Mouse (Mus musculus) inflammation-experienced regulatory T-cells, adult 16 weeks (primary cell): ENCODE data around the gene Mrps18a. TPM values are rescaled to one million over a fixed set of nuclear protein-coding genes. Genes with fewer than 3 reads are reported as not detected.

ENCODE experiments used
- polyA plus RNA-seq: library from polyadenylated mRNA; unstranded; fragments of 100-300 nt; shearing (Covaris generic); gene quantifications from one replicate; pipeline ENCODE4 v1.2.1, GENCODE M21; 2017

Mrps18a gene
- polyA plus RNA-seq, result 101 TPM

GRCm38 (mm10) chr17:46110402-46111289, at the start of gene Mrps18a:
Gene Mrps18a (plus strand): TSS chr17:46110986.

DNA sequence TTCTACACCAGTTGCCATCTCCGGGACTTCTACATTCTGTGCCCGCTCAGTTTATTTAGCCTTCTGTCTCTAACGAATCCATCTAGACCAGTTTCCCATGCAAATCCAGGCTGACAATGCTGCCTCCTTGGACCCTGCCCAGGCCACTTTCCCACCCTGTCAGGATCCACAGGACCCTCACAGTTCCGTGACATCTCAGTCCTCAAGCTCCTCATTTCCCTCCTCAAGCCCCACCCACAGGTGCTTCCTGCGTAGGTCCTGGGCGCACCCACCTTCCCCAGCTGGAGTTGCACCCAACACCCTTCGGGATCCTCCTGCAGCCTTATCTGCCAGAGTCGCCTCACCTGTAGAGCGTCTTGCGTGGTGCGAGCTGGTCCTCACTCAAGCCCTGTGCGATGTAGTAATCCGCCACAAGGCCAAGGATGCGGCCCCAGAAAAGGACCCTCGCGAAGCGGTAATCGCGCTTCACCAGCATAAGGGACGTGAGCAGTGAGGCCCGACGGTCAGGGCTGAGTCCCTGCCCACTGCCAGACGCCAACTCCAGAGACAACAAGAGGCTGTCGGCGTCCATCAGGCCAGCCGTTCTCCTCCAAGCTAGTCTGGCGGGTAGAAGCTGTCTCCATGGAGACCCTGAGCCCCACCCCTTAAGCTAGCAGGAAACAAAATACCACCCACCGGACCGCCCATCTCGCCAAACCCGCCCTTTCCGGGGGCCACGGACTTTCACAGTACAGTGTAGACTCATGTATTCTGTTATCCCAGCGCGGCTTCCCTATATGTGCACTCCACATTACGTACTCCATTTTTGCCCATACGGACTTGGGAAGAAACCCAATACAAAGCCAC, 33.0 kb downstream of the Mrps18a start, which contains the start of gene Rsph9:
Rsph9 (minus strand) TSS at position 639 of the 846 bp plus-strand sequence.

GRCm38 (mm10) chr17:46152847-46153782, 42.3 kb downstream of the Mrps18a start, which contains the start of gene Mad2l1bp:
Gene Mad2l1bp (minus strand): TSS chr17:46153553.

DNA sequence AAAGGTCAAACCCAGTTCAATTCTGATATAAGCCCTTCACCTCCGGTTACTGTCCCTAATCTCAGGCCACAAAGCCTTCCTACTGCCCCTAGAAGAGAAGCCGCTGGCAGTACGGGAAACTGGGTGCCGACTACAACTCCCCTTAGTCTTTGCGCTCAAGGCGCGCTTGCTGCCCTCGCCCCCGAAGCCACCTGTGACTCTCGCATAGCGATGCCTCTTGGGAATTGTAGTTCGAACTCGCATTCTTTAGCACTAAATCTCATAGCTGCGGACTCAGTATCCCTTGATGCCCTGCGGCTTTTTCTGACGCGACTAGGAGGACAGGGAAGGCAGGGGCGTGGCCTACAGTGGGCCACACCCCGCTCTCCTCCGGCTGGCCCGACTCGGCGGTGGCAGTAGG, 49.9 kb downstream of the Mrps18a start, which contains the start of gene Gtpbp2:
Gtpbp2 (plus strand) TSS at position 347 of the 400 bp plus-strand sequence.

Other genes with a start within 250 kb of the Mrps18a start
- not detected for gene Vegfa, start 78.6 kb upstream of the Mrps18a start, polyA plus RNA-seq
- 2.2 TPM for gene Rsph9, start 33.2 kb downstream of the Mrps18a start, polyA plus RNA-seq
- 67.3 TPM for gene Mad2l1bp, start 42.6 kb downstream of the Mrps18a start, polyA plus RNA-seq
- gene Gtpbp2, start 50.0 kb downstream of the Mrps18a start, polyA plus RNA-seq, result 87.5 TPM
- gene Polh, start 91.7 kb downstream of the Mrps18a start, polyA plus RNA-seq, result 7.7 TPM
- gene Xpo5, start 91.8 kb downstream of the Mrps18a start, polyA plus RNA-seq, result 54.1 TPM
- gene Polr1c, start 137.1 kb downstream of the Mrps18a start, polyA plus RNA-seq, result 71.2 TPM
- 186 TPM for gene Yipf3, start 137.1 kb downstream of the Mrps18a start, polyA plus RNA-seq
- 0.20 TPM for gene Lrrc73, start 142.5 kb downstream of the Mrps18a start, polyA plus RNA-seq
- gene Tjap1, start 172.0 kb downstream of the Mrps18a start, polyA plus RNA-seq, result 35.1 TPM
- not detected for gene Dlk2, start 186.4 kb downstream of the Mrps18a start, polyA plus RNA-seq
- 9.5 TPM for gene Abcc10, start 217.4 kb downstream of the Mrps18a start, polyA plus RNA-seq